Mouse (Mus musculus): ENCODE data around the gene Sec1. TPM values are rescaled to one million over a fixed set of nuclear protein-coding genes. Genes with fewer than 3 reads are reported as not detected.

The Sec1 gene
- 1.8 TPM for polyA plus RNA-seq (2014; fragmentation: Illumina TruSeq; extraction: RNeasy Lipid Tissue Mini Kit (QIAGEN cat#74804); ENCODE audit: low read depth, low replicate concordance)

DNA sequence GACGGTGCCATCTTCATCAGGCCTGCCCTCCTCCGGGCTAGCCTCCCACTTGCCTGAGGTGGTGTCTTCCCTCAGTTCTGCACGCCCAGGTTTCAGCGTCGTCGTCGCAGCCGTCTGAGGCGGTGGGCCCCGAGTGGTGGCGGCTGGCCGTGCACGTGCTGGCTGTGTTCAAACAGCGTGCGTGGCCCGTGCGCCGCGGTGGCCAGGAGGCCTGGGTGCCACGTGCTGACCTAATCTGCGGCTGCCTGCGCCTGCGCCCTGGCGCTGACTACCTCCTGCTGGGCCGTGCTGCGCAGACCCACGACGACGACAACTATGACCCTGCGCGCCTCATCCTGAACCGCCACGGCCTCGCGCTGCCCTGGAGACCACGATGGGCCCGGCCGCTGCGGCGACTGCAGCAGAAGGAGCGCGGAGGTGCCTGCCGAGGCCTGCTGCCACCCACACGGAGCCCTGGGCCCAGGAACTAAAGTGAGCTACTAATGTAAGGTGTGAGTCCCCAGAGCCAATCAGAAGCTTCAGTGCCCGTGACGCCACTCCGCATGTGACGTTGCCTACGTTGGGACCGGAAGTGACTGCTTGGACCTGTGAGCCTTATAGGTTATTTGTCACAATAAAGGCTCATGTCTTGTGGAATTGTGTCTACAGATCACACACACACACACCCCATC, at the start of gene Sec1:
TSS of gene Sec1 (minus strand) at position 482 of the 671 bp plus-strand sequence.

DNA sequence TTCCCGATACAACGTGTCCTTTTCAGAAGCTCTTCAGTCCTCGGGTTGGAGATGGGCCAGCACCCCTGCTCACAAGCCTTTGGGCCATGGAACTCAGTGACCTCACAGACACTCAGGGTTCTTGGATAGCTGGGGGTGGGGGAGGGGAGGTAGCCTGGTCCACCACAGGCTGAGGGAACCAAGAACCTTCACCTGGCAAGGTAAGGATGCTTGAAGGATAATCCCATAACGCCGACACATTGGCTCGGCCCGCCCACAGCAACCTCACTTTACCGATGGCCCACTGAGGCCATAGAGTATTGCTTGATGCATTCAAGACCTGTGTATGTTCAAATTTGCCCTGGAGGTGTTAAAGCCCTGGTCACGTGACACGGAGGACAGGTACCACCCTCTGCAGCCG, 31.5 kb upstream of the Sec1 start, which contains the start of gene Spaca4:
TSS of gene Spaca4 (minus strand) at position 101 of the 400 bp plus-strand sequence.

GRCm38 (mm10) chr7:45720413-45721233, 26.4 kb upstream of the Sec1 start, which contains the start of gene Fam83e:
TSS of gene Fam83e (plus strand) at chr7:45721212.

DNA sequence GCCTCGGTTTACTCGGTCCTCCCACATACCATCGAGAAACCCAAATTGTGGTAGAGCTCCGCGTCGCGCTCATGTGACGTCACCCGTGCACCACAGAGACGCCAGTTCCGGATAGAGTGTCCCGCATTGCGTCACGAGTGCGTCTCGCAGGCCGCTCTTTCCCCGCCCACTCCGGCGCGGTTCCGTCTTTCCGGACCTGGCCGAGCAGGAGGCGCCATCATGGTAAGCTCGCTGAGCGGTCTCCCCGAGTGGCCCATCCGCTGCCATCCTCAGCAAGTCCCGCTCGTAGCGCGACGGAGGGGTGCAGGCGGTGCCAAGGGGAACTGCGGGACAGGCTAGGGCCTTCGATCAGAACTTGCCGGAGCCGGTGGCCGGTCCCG, 23.7 kb upstream of the Sec1 start, which contains the start of gene Sphk2:
TSS of gene Sphk2 (minus strand) at position 85 of the 380 bp plus-strand sequence.

GRCm38 (mm10) chr7:45715090-45715708, 21.0 kb upstream of the Sec1 start, which contains the start of gene Rpl18:
TSS of gene Rpl18 (plus strand) at chr7:45715457.

DNA sequence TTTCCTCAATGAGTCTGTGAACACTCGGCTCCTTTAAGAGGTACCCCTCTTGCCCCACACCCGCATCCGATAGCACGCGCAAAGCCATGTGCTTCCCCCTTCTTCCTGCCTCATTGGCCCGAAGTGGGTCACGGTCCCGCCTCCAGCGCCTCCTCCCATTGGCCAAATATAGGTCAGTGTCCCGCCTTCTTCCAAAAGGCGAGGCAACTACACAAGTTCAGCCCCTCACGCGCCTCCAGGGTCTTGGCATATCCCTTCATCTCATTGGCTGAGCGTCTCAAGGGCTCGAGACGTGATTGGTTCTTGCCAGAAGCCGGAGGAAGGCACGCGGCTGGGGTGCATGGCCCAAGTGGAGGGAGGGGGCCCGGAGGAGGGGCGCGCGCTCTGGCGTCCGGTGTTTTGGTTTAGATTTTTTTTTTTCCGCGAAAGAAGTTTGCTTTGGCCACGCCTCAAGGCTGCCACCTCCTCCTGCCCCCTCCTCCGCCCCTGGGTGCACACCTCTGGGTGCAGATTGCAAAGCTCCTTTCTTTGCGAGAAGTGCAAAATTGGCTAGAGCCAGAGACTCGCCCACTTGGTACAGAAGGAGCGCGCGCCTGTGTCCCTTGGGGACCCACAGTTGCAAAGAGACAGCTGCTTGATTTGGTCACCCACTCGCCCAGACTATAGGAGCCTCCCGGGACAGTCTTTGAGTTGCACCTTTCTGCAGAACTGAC, 10.7 kb upstream of the Sec1 start, which contains the start of gene Dbp:
TSS of gene Dbp (plus strand) at position 359 of the 713 bp plus-strand sequence.

GRCm38 (mm10) chr7:45699523-45700141, 5.4 kb upstream of the Sec1 start, which contains the start of gene Car11:
TSS of gene Car11 (plus strand) at chr7:45699843.

DNA sequence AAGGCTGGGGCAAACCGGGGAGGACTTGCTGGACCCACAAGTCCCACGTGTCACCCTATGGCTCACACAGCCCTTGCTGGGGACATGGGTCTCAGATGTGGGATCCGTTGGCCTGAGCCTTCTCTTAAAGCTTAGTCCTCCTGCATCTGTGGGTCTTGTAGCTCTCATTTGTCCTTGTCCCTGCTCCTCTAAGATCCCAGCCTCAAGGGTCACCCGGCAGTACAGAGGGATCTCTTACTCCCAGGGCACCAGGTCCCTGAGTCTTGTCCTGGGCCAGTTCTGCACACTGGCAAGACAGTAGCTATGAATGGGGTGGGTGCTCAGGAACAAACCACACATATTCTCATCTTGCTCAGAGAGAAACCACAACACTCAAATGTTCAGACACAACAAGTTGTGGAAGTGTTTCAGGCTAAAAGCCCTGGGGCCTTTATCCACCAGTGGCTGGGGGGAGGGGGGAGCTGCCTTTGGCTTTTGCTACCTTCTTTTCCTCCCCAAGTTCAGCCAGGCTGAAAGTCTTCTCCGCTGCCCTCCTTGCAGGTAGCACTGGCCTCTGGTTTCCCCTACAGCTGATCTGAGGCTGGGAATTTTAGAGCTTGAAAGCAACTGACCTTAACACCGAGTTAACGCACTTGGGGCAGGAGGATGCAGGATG, 10.7 kb downstream of the Sec1 start, which contains the start of gene Ntn5:
TSS of gene Ntn5 (plus strand) at position 627 of the 655 bp plus-strand sequence.

GRCm38 (mm10) chr7:45666161-45666560, 28.0 kb downstream of the Sec1 start, which contains the start of gene Fut2:
TSS of gene Fut2 (minus strand) at chr7:45666394.

DNA sequence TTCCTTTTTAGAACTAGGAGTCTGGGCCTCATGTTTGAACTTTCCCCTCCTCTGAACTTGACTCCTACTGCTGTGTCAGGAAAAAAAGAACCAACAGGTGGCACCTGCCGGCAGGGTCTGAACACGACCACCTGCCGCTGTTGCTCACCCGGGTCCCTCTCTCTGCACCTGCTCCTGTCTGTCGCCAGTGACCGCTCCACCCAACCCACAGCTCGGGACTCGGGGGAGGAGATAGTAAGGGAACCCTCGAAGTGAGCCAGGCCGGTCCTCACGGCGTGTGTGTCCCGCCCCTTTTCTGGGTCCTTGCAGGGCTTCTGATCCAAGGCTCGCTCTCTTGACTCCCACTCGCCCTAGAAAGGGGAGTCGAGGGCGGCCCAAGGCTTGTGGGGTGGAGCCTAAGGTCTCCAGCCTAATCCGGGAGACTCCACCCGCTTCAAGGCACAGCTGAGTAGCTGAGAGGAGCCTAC, 54.6 kb downstream of the Sec1 start, which contains the start of gene Mamstr:
TSS of gene Mamstr (plus strand) at position 417 of the 467 bp plus-strand sequence.

Other genes starting within 250 kb of the Sec1 start
- gene Ftl1, start 234.5 kb downstream of the Sec1 start, polyA plus RNA-seq (2014; fragmentation: Illumina TruSeq; extraction: RNeasy Lipid Tissue Mini Kit (QIAGEN cat#74804); ENCODE audit: low read depth, low replicate concordance): 2,850 TPM
- 61.4 TPM for gene Bax, start 227.5 kb downstream of the Sec1 start, polyA plus RNA-seq (2014; fragmentation: Illumina TruSeq; extraction: RNeasy Lipid Tissue Mini Kit (QIAGEN cat#74804); ENCODE audit: low read depth, low replicate concordance)
- 11.4 TPM for gene Tulp2, start 212.5 kb downstream of the Sec1 start, polyA plus RNA-seq (2014; fragmentation: Illumina TruSeq; extraction: RNeasy Lipid Tissue Mini Kit (QIAGEN cat#74804); ENCODE audit: low read depth, low replicate concordance)
- gene Gm45808, start 207.6 kb downstream of the Sec1 start, polyA plus RNA-seq (2014; fragmentation: Illumina TruSeq; extraction: RNeasy Lipid Tissue Mini Kit (QIAGEN cat#74804); ENCODE audit: low read depth, low replicate concordance): 4.7 TPM
- gene Dhdh, start 205.6 kb downstream of the Sec1 start, polyA plus RNA-seq (2014; fragmentation: Illumina TruSeq; extraction: RNeasy Lipid Tissue Mini Kit (QIAGEN cat#74804); ENCODE audit: low read depth, low replicate concordance): 23.6 TPM
- gene Nucb1, start 184.0 kb downstream of the Sec1 start, polyA plus RNA-seq (2014; fragmentation: Illumina TruSeq; extraction: RNeasy Lipid Tissue Mini Kit (QIAGEN cat#74804); ENCODE audit: low read depth, low replicate concordance): 558 TPM
- 23.3 TPM for gene Ppp1r15a, start 168.1 kb downstream of the Sec1 start, polyA plus RNA-seq (2014; fragmentation: Illumina TruSeq; extraction: RNeasy Lipid Tissue Mini Kit (QIAGEN cat#74804); ENCODE audit: low read depth, low replicate concordance)
- 12.8 TPM for gene Plekha4, start 168.1 kb downstream of the Sec1 start, polyA plus RNA-seq (2014; fragmentation: Illumina TruSeq; extraction: RNeasy Lipid Tissue Mini Kit (QIAGEN cat#74804); ENCODE audit: low read depth, low replicate concordance)
- 1.0 TPM for gene Hsd17b14, start 139.5 kb downstream of the Sec1 start, polyA plus RNA-seq (2014; fragmentation: Illumina TruSeq; extraction: RNeasy Lipid Tissue Mini Kit (QIAGEN cat#74804); ENCODE audit: low read depth, low replicate concordance)
- 110 TPM for gene Bcat2, start 124.2 kb downstream of the Sec1 start, polyA plus RNA-seq (2014; fragmentation: Illumina TruSeq; extraction: RNeasy Lipid Tissue Mini Kit (QIAGEN cat#74804); ENCODE audit: low read depth, low replicate concordance)
- 0.58 TPM for gene Fgf21, start 78.9 kb downstream of the Sec1 start, polyA plus RNA-seq (2014; fragmentation: Illumina TruSeq; extraction: RNeasy Lipid Tissue Mini Kit (QIAGEN cat#74804); ENCODE audit: low read depth, low replicate concordance)
- gene Fut1, start 77.1 kb downstream of the Sec1 start, polyA plus RNA-seq (2014; fragmentation: Illumina TruSeq; extraction: RNeasy Lipid Tissue Mini Kit (QIAGEN cat#74804); ENCODE audit: low read depth, low replicate concordance): 14.4 TPM
- 1.6 TPM for gene Izumo1, start 72.6 kb downstream of the Sec1 start, polyA plus RNA-seq (2014; fragmentation: Illumina TruSeq; extraction: RNeasy Lipid Tissue Mini Kit (QIAGEN cat#74804); ENCODE audit: low read depth, low replicate concordance)
- 11.0 TPM for gene Rasip1, start 66.9 kb downstream of the Sec1 start, polyA plus RNA-seq (2014; fragmentation: Illumina TruSeq; extraction: RNeasy Lipid Tissue Mini Kit (QIAGEN cat#74804); ENCODE audit: low read depth, low replicate concordance)
- 4.0 TPM for gene Mamstr, start 54.4 kb downstream of the Sec1 start, polyA plus RNA-seq (2014; fragmentation: Illumina TruSeq; extraction: RNeasy Lipid Tissue Mini Kit (QIAGEN cat#74804); ENCODE audit: low read depth, low replicate concordance)
- 2.3 TPM for gene Fut2, start 28.0 kb downstream of the Sec1 start, polyA plus RNA-seq (2014; fragmentation: Illumina TruSeq; extraction: RNeasy Lipid Tissue Mini Kit (QIAGEN cat#74804); ENCODE audit: low read depth, low replicate concordance)
- gene Ntn5, start 10.4 kb downstream of the Sec1 start, polyA plus RNA-seq (2014; fragmentation: Illumina TruSeq; extraction: RNeasy Lipid Tissue Mini Kit (QIAGEN cat#74804); ENCODE audit: low read depth, low replicate concordance): 0.78 TPM
- 5.3 TPM for gene Car11, start 5.4 kb upstream of the Sec1 start, polyA plus RNA-seq (2014; fragmentation: Illumina TruSeq; extraction: RNeasy Lipid Tissue Mini Kit (QIAGEN cat#74804); ENCODE audit: low read depth, low replicate concordance)
- 19.7 TPM for gene Dbp, start 10.7 kb upstream of the Sec1 start, polyA plus RNA-seq (2014; fragmentation: Illumina TruSeq; extraction: RNeasy Lipid Tissue Mini Kit (QIAGEN cat#74804); ENCODE audit: low read depth, low replicate concordance)
- gene Rpl18, start 21.1 kb upstream of the Sec1 start, polyA plus RNA-seq (2014; fragmentation: Illumina TruSeq; extraction: RNeasy Lipid Tissue Mini Kit (QIAGEN cat#74804); ENCODE audit: low read depth, low replicate concordance): 966 TPM
- gene Sphk2, start 23.6 kb upstream of the Sec1 start, polyA plus RNA-seq (2014; fragmentation: Illumina TruSeq; extraction: RNeasy Lipid Tissue Mini Kit (QIAGEN cat#74804); ENCODE audit: low read depth, low replicate concordance): 31.4 TPM
- gene Fam83e, start 26.8 kb upstream of the Sec1 start, polyA plus RNA-seq (2014; fragmentation: Illumina TruSeq; extraction: RNeasy Lipid Tissue Mini Kit (QIAGEN cat#74804); ENCODE audit: low read depth, low replicate concordance): 3.7 TPM
- gene Spaca4, start 31.4 kb upstream of the Sec1 start, polyA plus RNA-seq (2014; fragmentation: Illumina TruSeq; extraction: RNeasy Lipid Tissue Mini Kit (QIAGEN cat#74804); ENCODE audit: low read depth, low replicate concordance): 2.2 TPM
- gene Lmtk3, start 89.3 kb upstream of the Sec1 start, polyA plus RNA-seq (2014; fragmentation: Illumina TruSeq; extraction: RNeasy Lipid Tissue Mini Kit (QIAGEN cat#74804); ENCODE audit: low read depth, low replicate concordance): 0.96 TPM
- gene Sult2b1, start 90.3 kb upstream of the Sec1 start, polyA plus RNA-seq (2014; fragmentation: Illumina TruSeq; extraction: RNeasy Lipid Tissue Mini Kit (QIAGEN cat#74804); ENCODE audit: low read depth, low replicate concordance): 22.0 TPM
- gene Cyth2, start 120.2 kb upstream of the Sec1 start, polyA plus RNA-seq (2014; fragmentation: Illumina TruSeq; extraction: RNeasy Lipid Tissue Mini Kit (QIAGEN cat#74804); ENCODE audit: low read depth, low replicate concordance): 73.8 TPM
- gene Kcnj14, start 130.4 kb upstream of the Sec1 start, polyA plus RNA-seq (2014; fragmentation: Illumina TruSeq; extraction: RNeasy Lipid Tissue Mini Kit (QIAGEN cat#74804); ENCODE audit: low read depth, low replicate concordance): 0.74 TPM
- gene Grwd1, start 136.5 kb upstream of the Sec1 start, polyA plus RNA-seq (2014; fragmentation: Illumina TruSeq; extraction: RNeasy Lipid Tissue Mini Kit (QIAGEN cat#74804); ENCODE audit: low read depth, low replicate concordance): 11.0 TPM
- 162 TPM for gene Kdelr1, start 178.4 kb upstream of the Sec1 start, polyA plus RNA-seq (2014; fragmentation: Illumina TruSeq; extraction: RNeasy Lipid Tissue Mini Kit (QIAGEN cat#74804); ENCODE audit: low read depth, low replicate concordance)
- 1.2 TPM for gene Grin2d, start 184.0 kb upstream of the Sec1 start, polyA plus RNA-seq (2014; fragmentation: Illumina TruSeq; extraction: RNeasy Lipid Tissue Mini Kit (QIAGEN cat#74804); ENCODE audit: low read depth, low replicate concordance)
- 7.2 TPM for gene Syngr4, start 202.3 kb upstream of the Sec1 start, polyA plus RNA-seq (2014; fragmentation: Illumina TruSeq; extraction: RNeasy Lipid Tissue Mini Kit (QIAGEN cat#74804); ENCODE audit: low read depth, low replicate concordance)
- gene Tmem143, start 202.5 kb upstream of the Sec1 start, polyA plus RNA-seq (2014; fragmentation: Illumina TruSeq; extraction: RNeasy Lipid Tissue Mini Kit (QIAGEN cat#74804); ENCODE audit: low read depth, low replicate concordance): 31.6 TPM
- gene Emp3, start 227.0 kb upstream of the Sec1 start, polyA plus RNA-seq (2014; fragmentation: Illumina TruSeq; extraction: RNeasy Lipid Tissue Mini Kit (QIAGEN cat#74804); ENCODE audit: low read depth, low replicate concordance): 65.2 TPM
- 8.4 TPM for gene Ccdc114, start 229.7 kb upstream of the Sec1 start, polyA plus RNA-seq (2014; fragmentation: Illumina TruSeq; extraction: RNeasy Lipid Tissue Mini Kit (QIAGEN cat#74804); ENCODE audit: low read depth, low replicate concordance)

Data from adipose tissue, adult 10 weeks (tissue).